Mouse (Mus musculus): ENCODE data around the gene Atrn.

Atrn gene

DNA sequence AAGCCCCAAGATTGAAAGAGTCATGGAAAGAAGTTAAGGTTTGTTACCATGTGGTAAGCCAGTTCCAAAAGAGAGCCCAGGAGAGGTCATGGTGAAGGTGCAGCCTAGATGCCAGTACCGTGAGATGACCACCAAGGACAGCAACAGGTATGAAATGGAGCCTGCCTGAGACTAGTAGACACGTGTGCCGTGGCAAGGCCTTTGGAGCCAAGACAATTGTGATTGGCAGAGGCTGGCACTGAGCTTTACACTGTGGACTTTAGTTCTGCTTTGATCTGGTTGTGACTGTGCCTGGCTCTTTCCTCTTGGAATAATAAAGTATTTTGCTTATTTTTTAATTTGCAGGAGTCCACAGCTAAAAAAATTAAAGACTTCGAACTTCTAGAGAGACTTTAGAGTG lies 21.7 kb downstream of the Atrn start:
- no peak for TF ChIP-seq POU5F1 (IDR thresholded peaks at IDR 0.05; ENCODE audit: borderline replicate concordance, low read length)
- TF ChIP-seq CTCF (conservative IDR thresholded peaks at IDR 0.05; ENCODE audit: low read length): no peak
- no peak for TF ChIP-seq NANOG (IDR thresholded peaks at IDR 0.05; ENCODE audit: borderline replicate concordance, low read length)
- Histone ChIP-seq H3K4me3 (replicated peaks; ENCODE audit: low read length) (no peak overlapping the region), H3K9me3 (ENCODE audit: low read length) (no peaks in the 10 kb centered on the region), H3K36me3 (ENCODE audit: insufficient read depth, low read length) (no peaks in the 10 kb centered on the region), H3K4me1 (replicated peaks; ENCODE audit: low read depth, low read length) (no peaks in the 10 kb centered on the region), H3K27me3 (ENCODE audit: insufficient read depth, low read length) (no peaks in the 10 kb centered on the region)

DNA sequence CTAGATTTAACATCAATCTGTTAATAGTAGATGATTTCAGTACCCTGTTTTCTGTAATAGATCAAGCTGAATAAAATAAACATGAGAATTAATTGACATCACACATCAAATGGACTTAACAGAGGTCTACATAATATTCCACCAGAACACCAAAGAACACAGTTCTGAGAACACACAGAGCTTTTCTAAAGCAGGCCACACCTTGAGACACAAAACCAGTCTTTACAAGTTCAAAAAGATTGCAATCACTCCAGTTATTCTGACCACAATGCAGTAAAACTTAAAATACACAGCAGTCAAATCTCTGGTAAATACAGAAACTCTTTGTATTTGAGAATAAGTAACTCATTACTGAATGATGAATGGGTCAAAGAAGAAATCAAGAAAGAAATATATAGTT lies 22.2 kb downstream of the Atrn start:
- no peaks in the 10 kb centered on the region for H3K4me1 ChIP-seq (replicated peaks; ENCODE audit: low read depth, low read length)
- TF ChIP-seq CTCF (conservative IDR thresholded peaks at IDR 0.05; ENCODE audit: low read length): no peak
- no peak for TF ChIP-seq POU5F1 (IDR thresholded peaks at IDR 0.05; ENCODE audit: borderline replicate concordance, low read length)
- no peak for TF ChIP-seq NANOG (IDR thresholded peaks at IDR 0.05; ENCODE audit: borderline replicate concordance, low read length)
- no peaks in the 10 kb centered on the region for H3K9me3 ChIP-seq (ENCODE audit: low read length)

DNA sequence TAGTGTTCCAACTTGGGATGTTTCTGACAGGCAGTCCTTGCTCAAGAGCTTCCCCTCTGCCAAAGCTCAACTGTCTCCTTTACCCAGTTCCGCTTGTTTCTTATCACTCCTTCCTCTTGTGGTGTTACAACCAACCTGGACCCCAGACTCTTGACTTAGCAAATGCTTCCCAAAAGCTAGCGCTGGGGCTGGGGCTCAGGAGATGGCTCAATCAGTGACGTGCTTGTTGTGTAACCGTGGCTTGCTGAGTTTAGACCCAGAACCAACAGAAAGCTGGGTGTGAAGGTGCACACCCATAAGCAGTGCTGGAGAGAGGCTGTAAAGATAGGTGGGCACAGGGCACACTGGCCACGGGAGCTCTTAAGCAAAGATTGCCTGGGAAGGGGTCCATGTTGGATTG lies 23.7 kb downstream of the Atrn start:
- no peaks in the 10 kb centered on the region for H3K36me3 ChIP-seq (ENCODE audit: insufficient read depth, low read length)
- H3K4me1 ChIP-seq (replicated peaks; ENCODE audit: low read depth, low read length): no peaks in the 10 kb centered on the region
- H3K27me3 ChIP-seq (ENCODE audit: insufficient read depth, low read length): no peaks in the 10 kb centered on the region
- no peak overlapping the region for H3K4me3 ChIP-seq (replicated peaks; ENCODE audit: low read length)
- no peak for TF ChIP-seq CTCF (conservative IDR thresholded peaks at IDR 0.05; ENCODE audit: low read length)
- no peak for TF ChIP-seq NANOG (IDR thresholded peaks at IDR 0.05; ENCODE audit: borderline replicate concordance, low read length)
- TF ChIP-seq POU5F1 (IDR thresholded peaks at IDR 0.05; ENCODE audit: borderline replicate concordance, low read length): no peak
- no peaks in the 10 kb centered on the region for H3K9me3 ChIP-seq (ENCODE audit: low read length)

More for the DNA sequence above, 22.2 kb downstream of the Atrn start:
- no peaks in the 10 kb centered on the region for H3K36me3 ChIP-seq (ENCODE audit: insufficient read depth, low read length)
- no peaks in the 10 kb centered on the region for H3K27me3 ChIP-seq (ENCODE audit: insufficient read depth, low read length)
- no peak overlapping the region for H3K4me3 ChIP-seq (replicated peaks; ENCODE audit: low read length)

DNA sequence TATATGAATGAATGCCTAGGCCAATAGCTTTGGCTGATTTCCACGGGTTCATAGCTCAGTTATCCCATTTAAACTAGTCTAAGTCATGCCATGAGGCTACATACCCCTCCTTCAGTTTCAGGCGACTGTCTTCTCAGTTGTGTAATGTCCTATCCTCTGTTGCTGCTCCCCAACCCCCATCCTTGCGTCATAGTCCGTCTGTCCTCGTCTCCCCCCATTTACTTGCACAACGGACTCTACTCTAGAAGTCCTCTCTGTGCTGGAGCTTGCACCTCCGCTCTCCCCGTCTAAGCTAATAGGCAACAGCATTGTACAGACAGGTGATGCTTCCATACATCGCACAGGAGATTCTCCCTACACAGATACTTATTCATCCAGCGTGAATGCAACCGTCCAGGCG lies 26.6 kb downstream of the Atrn start:
- Histone ChIP-seq H3K36me3 (ENCODE audit: insufficient read depth, low read length) (0 out of 2 replicates have a peak, but pooled peaks cover 5% of the 10 kb centered on the region), H3K4me3 (replicated peaks; ENCODE audit: low read length) (no peak overlapping the region), H3K9me3 (ENCODE audit: low read length) (no peaks in the 10 kb centered on the region), H3K27me3 (ENCODE audit: insufficient read depth, low read length) (no peaks in the 10 kb centered on the region), H3K4me1 (replicated peaks; ENCODE audit: low read depth, low read length) (no peaks in the 10 kb centered on the region)
- TF ChIP-seq NANOG (IDR thresholded peaks at IDR 0.05; ENCODE audit: borderline replicate concordance, low read length) (no peak), POU5F1 (IDR thresholded peaks at IDR 0.05; ENCODE audit: borderline replicate concordance, low read length) (no peak), CTCF (conservative IDR thresholded peaks at IDR 0.05; ENCODE audit: low read length) (no peak)

DNA sequence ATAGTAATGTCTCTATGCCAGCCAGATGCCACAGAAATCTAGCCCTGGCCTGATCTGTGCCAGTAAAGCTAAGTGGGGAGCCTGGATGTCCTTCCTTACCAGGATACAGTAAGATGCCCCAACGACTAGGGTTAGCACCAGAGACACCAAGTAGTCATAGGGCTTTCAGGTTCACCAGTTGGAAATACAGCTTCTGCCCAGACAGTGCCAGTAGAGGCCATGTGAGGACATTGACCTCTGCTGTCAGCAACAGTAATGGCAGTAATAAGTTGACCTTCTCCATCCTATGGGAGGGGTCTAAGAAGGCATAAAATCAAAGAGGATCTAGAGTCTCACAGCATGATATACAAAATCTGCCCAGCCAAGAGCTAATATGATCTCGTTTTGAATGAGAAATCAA lies 43.5 kb downstream of the Atrn start:
- no peak overlapping the region for H3K4me3 ChIP-seq (replicated peaks; ENCODE audit: low read length)
- no peaks in the 10 kb centered on the region for H3K9me3 ChIP-seq (ENCODE audit: low read length)
- no peaks in the 10 kb centered on the region for H3K4me1 ChIP-seq (replicated peaks; ENCODE audit: low read depth, low read length)
- TF ChIP-seq POU5F1 (IDR thresholded peaks at IDR 0.05; ENCODE audit: borderline replicate concordance, low read length): no peak
- no peak for TF ChIP-seq NANOG (IDR thresholded peaks at IDR 0.05; ENCODE audit: borderline replicate concordance, low read length)
- no peak for TF ChIP-seq CTCF (conservative IDR thresholded peaks at IDR 0.05; ENCODE audit: low read length)
- no peaks in the 10 kb centered on the region for H3K36me3 ChIP-seq (ENCODE audit: insufficient read depth, low read length)
- no peaks in the 10 kb centered on the region for H3K27me3 ChIP-seq (ENCODE audit: insufficient read depth, low read length)

DNA sequence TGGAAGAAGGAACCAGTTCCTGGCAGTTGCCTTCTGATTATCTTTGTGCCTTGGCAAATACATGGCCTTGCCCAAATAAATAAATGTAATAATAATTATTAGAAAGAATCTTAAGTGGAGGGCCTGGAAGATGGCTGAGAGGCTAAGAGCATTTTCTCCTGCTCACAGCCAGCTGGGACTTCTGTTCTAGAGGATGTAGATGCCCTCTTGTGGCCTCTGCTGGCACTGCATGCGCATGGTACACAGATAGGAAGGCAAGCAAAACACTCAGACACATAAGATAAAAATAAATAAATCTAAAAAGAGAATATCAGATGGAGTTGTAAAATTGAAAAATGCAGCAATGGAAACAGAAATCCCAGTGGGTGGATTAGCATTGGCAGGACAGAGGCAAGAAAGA lies 44.3 kb downstream of the Atrn start:
- Histone ChIP-seq H3K9me3 (ENCODE audit: low read length) (no peaks in the 10 kb centered on the region), H3K27me3 (ENCODE audit: insufficient read depth, low read length) (no peaks in the 10 kb centered on the region), H3K36me3 (ENCODE audit: insufficient read depth, low read length) (0 out of 2 replicates have a peak, but pooled peaks cover 2% of the 10 kb centered on the region), H3K4me3 (replicated peaks; ENCODE audit: low read length) (no peak overlapping the region), H3K4me1 (replicated peaks; ENCODE audit: low read depth, low read length) (no peaks in the 10 kb centered on the region)
- TF ChIP-seq NANOG (IDR thresholded peaks at IDR 0.05; ENCODE audit: borderline replicate concordance, low read length) (no peak), CTCF (conservative IDR thresholded peaks at IDR 0.05; ENCODE audit: low read length) (peak; percentile 99)

DNA sequence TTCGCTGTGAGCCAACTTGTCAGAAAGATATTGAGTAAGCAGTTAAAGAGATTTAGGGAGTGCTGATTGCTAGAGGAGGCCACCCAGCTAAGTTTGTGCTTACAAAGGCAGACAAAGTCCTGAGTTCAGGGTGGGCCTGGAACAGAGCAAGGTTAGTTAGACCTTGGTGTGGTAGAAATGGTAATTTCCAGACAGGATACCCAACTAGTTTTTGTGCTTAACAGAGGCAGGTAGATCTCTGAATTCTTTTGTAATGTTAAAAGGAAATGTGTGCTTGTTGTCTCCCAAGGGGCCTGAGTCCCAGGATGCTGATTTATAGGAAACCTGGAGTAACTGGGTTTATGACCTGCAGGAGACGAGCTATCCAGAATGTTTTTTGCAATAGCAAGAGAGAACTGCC lies 52.6 kb downstream of the Atrn start:
- Histone ChIP-seq H3K27me3 (ENCODE audit: insufficient read depth, low read length) (no peaks in the 10 kb centered on the region), H3K36me3 (ENCODE audit: insufficient read depth, low read length) (peaks cover 8% of the 10 kb centered on the region; the same call in 1 of the 2 replicates), H3K4me1 (replicated peaks; ENCODE audit: low read depth, low read length) (peaks cover 45% of the 10 kb centered on the region), H3K4me3 (replicated peaks; ENCODE audit: low read length) (no peak overlapping the region), H3K9me3 (ENCODE audit: low read length) (no peaks in the 10 kb centered on the region)
- TF ChIP-seq NANOG (IDR thresholded peaks at IDR 0.05; ENCODE audit: borderline replicate concordance, low read length) (no peak; the same call in 1 of the 2 replicates), POU5F1 (IDR thresholded peaks at IDR 0.05; ENCODE audit: borderline replicate concordance, low read length) (no peak), CTCF (conservative IDR thresholded peaks at IDR 0.05; ENCODE audit: low read length) (no peak)

DNA sequence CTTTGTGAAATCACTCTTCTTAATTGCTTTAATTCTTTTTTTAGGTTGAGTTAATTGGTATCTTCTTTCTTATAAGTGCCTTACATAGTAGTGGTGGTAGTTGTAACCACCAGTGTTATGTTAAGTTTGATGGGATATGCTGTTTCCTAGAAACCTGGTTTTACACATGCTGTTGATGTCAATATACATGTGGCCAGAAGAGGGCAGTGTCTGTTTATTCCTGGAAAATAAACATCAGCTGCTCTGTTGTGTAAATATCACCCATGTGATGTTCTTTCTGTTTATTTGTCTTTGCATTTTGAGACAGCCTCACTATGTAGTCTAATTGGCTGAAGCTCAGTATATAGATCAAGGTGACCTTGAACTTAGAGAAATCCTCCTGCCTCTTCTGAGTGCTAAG lies 55.6 kb downstream of the Atrn start:
- H3K36me3 ChIP-seq (ENCODE audit: insufficient read depth, low read length): peaks cover 12% of the 10 kb centered on the region
- no peaks in the 10 kb centered on the region for H3K27me3 ChIP-seq (ENCODE audit: insufficient read depth, low read length)
- H3K4me3 ChIP-seq (replicated peaks; ENCODE audit: low read length): no peak overlapping the region
- peaks cover 45% of the 10 kb centered on the region for H3K4me1 ChIP-seq (replicated peaks; ENCODE audit: low read depth, low read length)
- H3K9me3 ChIP-seq (ENCODE audit: low read length): no peaks in the 10 kb centered on the region
- TF ChIP-seq POU5F1 (IDR thresholded peaks at IDR 0.05; ENCODE audit: borderline replicate concordance, low read length): no peak
- TF ChIP-seq NANOG (IDR thresholded peaks at IDR 0.05; ENCODE audit: borderline replicate concordance, low read length): no peak
- TF ChIP-seq CTCF (conservative IDR thresholded peaks at IDR 0.05; ENCODE audit: low read length): peak; percentile 66

DNA sequence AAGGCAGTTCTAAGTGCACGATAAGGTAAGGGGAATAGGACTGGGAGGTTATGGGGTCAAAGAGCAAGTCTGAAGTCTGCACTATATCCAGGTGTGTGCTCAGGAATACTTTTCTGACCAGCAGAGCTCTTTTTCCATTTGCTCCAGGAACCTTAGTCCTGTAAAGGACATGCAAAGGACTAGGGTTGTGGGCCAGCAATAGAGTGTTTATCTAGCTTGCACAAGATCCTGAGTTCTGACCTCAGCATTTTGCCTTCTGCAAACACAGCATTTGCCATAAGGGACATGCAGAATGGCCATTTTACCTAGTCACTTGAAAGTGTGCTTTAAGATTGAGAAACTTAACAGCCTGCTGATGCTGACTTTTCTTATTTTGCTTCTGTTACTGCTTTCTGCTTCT lies 58.7 kb downstream of the Atrn start:
- Histone ChIP-seq H3K36me3 (ENCODE audit: insufficient read depth, low read length) (peaks cover 6% of the 10 kb centered on the region), H3K27me3 (ENCODE audit: insufficient read depth, low read length) (no peaks in the 10 kb centered on the region), H3K9me3 (ENCODE audit: low read length) (no peaks in the 10 kb centered on the region), H3K4me3 (replicated peaks; ENCODE audit: low read length) (no peak overlapping the region), H3K4me1 (replicated peaks; ENCODE audit: low read depth, low read length) (peaks cover 19% of the 10 kb centered on the region)
- TF ChIP-seq NANOG (IDR thresholded peaks at IDR 0.05; ENCODE audit: borderline replicate concordance, low read length): no peak
- no peak for TF ChIP-seq CTCF (conservative IDR thresholded peaks at IDR 0.05; ENCODE audit: low read length)
- no peak for TF ChIP-seq POU5F1 (IDR thresholded peaks at IDR 0.05; ENCODE audit: borderline replicate concordance, low read length)

All from E14TG2a.4 (cell line).